Mouse (Mus musculus) myocyte (in vitro differentiated cells): Measurements from ENCODE around the gene Mgst3. TPM values are rescaled to one million over a fixed set of nuclear protein-coding genes. Genes with fewer than 3 reads are reported as not detected.

Experiments used
- H3K27me3 ChIP-seq: one replicate; pipeline ENCODE4 v1.6.1; 2011; ENCODE audit not compliant: control insufficient read depth, insufficient read depth, insufficient read length
- H3K36me3 ChIP-seq: one replicate; pipeline ENCODE4 v1.6.1; 2011; ENCODE audit not compliant: control insufficient read depth, insufficient read depth
- H3K4me2 ChIP-seq: one replicate; pipeline ENCODE4 v1.6.1; 2011; ENCODE audit warnings: low read depth, control low read depth
- H3K4me3 ChIP-seq: one replicate; pipeline ENCODE4 v1.5.1; 2011; ENCODE audit warnings: mild to moderate bottlenecking, control low read depth, moderate library complexity
- H3K79me2 ChIP-seq: one replicate; pipeline ENCODE4 v1.6.1; 2011; ENCODE audit not compliant: control insufficient read depth, insufficient read depth
- H3ac ChIP-seq: one replicate; pipeline ENCODE4 v1.6.1; 2011; ENCODE audit not compliant: control insufficient read depth, insufficient read length
- CEBPB ChIP-seq: IDR thresholded peaks from 2 replicates; pipeline ENCODE4 v1.6.1; 2011; ENCODE audit warnings: mild to moderate bottlenecking, moderate library complexity; ENCODE audit not compliant: poor library complexity, insufficient read depth, severe bottlenecking
- E2F4 ChIP-seq: IDR thresholded peaks from one replicate; pipeline ENCODE4 v1.6.1; 2011; ENCODE audit warnings: mild to moderate bottlenecking, control low read depth, moderate library complexity; ENCODE audit not compliant: insufficient read depth
- MAX ChIP-seq: IDR thresholded peaks from one replicate; pipeline ENCODE4 v1.6.1; 2011; ENCODE audit warnings: low read depth, mild to moderate bottlenecking, control low read depth
- MYOD1 ChIP-seq, 3 experiments: IDR thresholded peaks; one replicate each; pipeline ENCODE4 v1.6.1; 2011; ENCODE audit warnings: control low read depth in 2 of 3, low read depth in 2 of 3, mild to moderate bottlenecking in 2 of 3, moderate library complexity in 1 of 3; ENCODE audit not compliant: insufficient read length in 2 of 3, control insufficient read depth in 1 of 3
- MYOG ChIP-seq, 3 experiments: IDR thresholded peaks; one replicate each; pipeline ENCODE4 v1.6.1; 2011; ENCODE audit warnings: control low read depth in 2 of 3, low read depth in 2 of 3, mild to moderate bottlenecking in 2 of 3; ENCODE audit not compliant: insufficient read length in 2 of 3, control insufficient read depth in 1 of 3, insufficient read depth in 1 of 3
- POLR2A ChIP-seq: IDR thresholded peaks from one replicate; pipeline ENCODE4 v1.6.1; 2011; ENCODE audit warnings: low read depth, mild to moderate bottlenecking, control low read depth, moderate library complexity; ENCODE audit not compliant: insufficient read length
- POLR2AphosphoS2 ChIP-seq: IDR thresholded peaks from one replicate; pipeline ENCODE4 v1.6.1; 2011; ENCODE audit warnings: low read depth, control low read depth; ENCODE audit not compliant: insufficient read length
- REST ChIP-seq: IDR thresholded peaks from one replicate; pipeline ENCODE4 v1.6.1; 2011; ENCODE audit warnings: mild to moderate bottlenecking, control low read depth, moderate library complexity; ENCODE audit not compliant: insufficient read depth, insufficient read length
- SRF ChIP-seq: IDR thresholded peaks from one replicate; pipeline ENCODE4 v1.6.1; 2011; ENCODE audit warnings: low read depth; ENCODE audit not compliant: control insufficient read depth, insufficient read length
- TCF12 ChIP-seq: IDR thresholded peaks from one replicate; pipeline ENCODE4 v1.6.1; 2011; ENCODE audit warnings: mild to moderate bottlenecking, control low read depth; ENCODE audit not compliant: poor library complexity, insufficient read depth, severe bottlenecking
- TCF3 ChIP-seq: IDR thresholded peaks from one replicate; pipeline ENCODE4 v1.6.1; 2011; ENCODE audit warnings: low read depth, control low read depth; ENCODE audit not compliant: insufficient read length
- USF1 ChIP-seq: IDR thresholded peaks from one replicate; pipeline ENCODE4 v1.6.1; 2011; ENCODE audit warnings: low read depth, mild to moderate bottlenecking, control low read depth, moderate library complexity
- polyA plus RNA-seq: library from polyadenylated mRNA; unstranded; fragments of >200 nt; fragmentation: generic; extraction: Trizol; gene quantifications from one replicate; pipeline ENCODE4 v1.2.1, GENCODE M21; 2012; ENCODE audit warnings: missing spikeins

Mgst3 gene
- polyA plus RNA-seq, 1 experiment: 62.0 TPM

GRCm38 (mm10) chr1:167368513-167368912 lies 25.1 kb downstream of the Mgst3 start:
- Histone ChIP-seq H3K36me3 (peaks cover 11% of the 10 kb centered on the region), H3K27me3 (no peaks in the 10 kb centered on the region), H3K4me3 (no peak overlapping the region), H3K4me2 (no peak overlapping the region), H3ac (no peak overlapping the region), H3K79me2 (no peaks in the 10 kb centered on the region)
- TF ChIP-seq USF1: no peak
- no peak for TF ChIP-seq MYOD1 (IDR thresholded peaks at IDR 0.05; ENCODE audit: control insufficient read depth in 1 of 3, insufficient read length in 2 of 3, low read depth in 2 of 3)
- TF ChIP-seq REST: no peak

- Histone ChIP-seq H3K27me3 (no peaks in the 10 kb centered on the region), H3K79me2 (no peaks in the 10 kb centered on the region), H3ac (no peak overlapping the region), H3K36me3 (peaks cover 11% of the 10 kb centered on the region), H3K4me3 (no peak overlapping the region), H3K4me2 (no peak overlapping the region)
- TF ChIP-seq E2F4: no peak
- no peak for TF ChIP-seq SRF
- TF ChIP-seq TCF3: no peak
Measured at GRCm38 (mm10) chr1:167368018-167368417, 25.6 kb downstream of the Mgst3 start.

GRCm38 (mm10) chr1:167366621-167367020 lies 27.0 kb downstream of the Mgst3 start:
- Histone ChIP-seq H3K4me3 (no peak overlapping the region), H3ac (no peak overlapping the region), H3K27me3 (no peaks in the 10 kb centered on the region), H3K79me2 (no peaks in the 10 kb centered on the region), H3K4me2 (no peak overlapping the region), H3K36me3 (peaks cover 11% of the 10 kb centered on the region)
- TF ChIP-seq E2F4 (no peak), TCF3 (no peak), SRF (no peak), TCF12 (no peak), POLR2A (no peak), POLR2AphosphoS2 (no peak), MYOD1 (IDR thresholded peaks at IDR 0.05; ENCODE audit: control insufficient read depth in 1 of 3, insufficient read length in 2 of 3, low read depth in 2 of 3) (no peak), REST (no peak), MAX (no peak), USF1 (no peak), CEBPB (no peak), MYOG (IDR thresholded peaks at IDR 0.05; ENCODE audit: control insufficient read depth in 1 of 3, insufficient read depth in 1 of 3, insufficient read length in 2 of 3, low read depth in 2 of 3) (no peak)

GRCm38 (mm10) chr1:167365808-167366207 lies 27.8 kb downstream of the Mgst3 start:
- Histone ChIP-seq H3K27me3 (no peaks in the 10 kb centered on the region), H3K4me3 (no peak overlapping the region), H3ac (no peak overlapping the region), H3K4me2 (no peak overlapping the region), H3K36me3 (peaks cover 11% of the 10 kb centered on the region), H3K79me2 (no peaks in the 10 kb centered on the region)
- TF ChIP-seq REST (no peak), MAX (no peak), TCF12 (no peak), SRF (no peak), POLR2A (no peak), POLR2AphosphoS2 (no peak), E2F4 (no peak), CEBPB (no peak), MYOG (IDR thresholded peaks at IDR 0.05; ENCODE audit: control insufficient read depth in 1 of 3, insufficient read depth in 1 of 3, insufficient read length in 2 of 3, low read depth in 2 of 3) (no peak), USF1 (no peak), MYOD1 (IDR thresholded peaks at IDR 0.05; ENCODE audit: control insufficient read depth in 1 of 3, insufficient read length in 2 of 3, low read depth in 2 of 3) (no peak), TCF3 (no peak)

GRCm38 (mm10) chr1:167363322-167363721 lies 30.3 kb downstream of the Mgst3 start:
- Histone ChIP-seq H3K4me3 (no peak overlapping the region), H3ac (no peak overlapping the region), H3K79me2 (no peaks in the 10 kb centered on the region), H3K27me3 (no peaks in the 10 kb centered on the region), H3K4me2 (no peak overlapping the region), H3K36me3 (peaks cover 11% of the 10 kb centered on the region)
- TF ChIP-seq MYOD1 (IDR thresholded peaks at IDR 0.05; ENCODE audit: control insufficient read depth in 1 of 3, insufficient read length in 2 of 3, low read depth in 2 of 3): no peak
- no peak for TF ChIP-seq USF1
- no peak for TF ChIP-seq CEBPB
- no peak for TF ChIP-seq SRF
- TF ChIP-seq POLR2A: no peak
- TF ChIP-seq MYOG (IDR thresholded peaks at IDR 0.05; ENCODE audit: control insufficient read depth in 1 of 3, insufficient read depth in 1 of 3, insufficient read length in 2 of 3, low read depth in 2 of 3): no peak
- TF ChIP-seq POLR2AphosphoS2: no peak
- TF ChIP-seq MAX: no peak
- no peak for TF ChIP-seq TCF3
- TF ChIP-seq TCF12: no peak
- TF ChIP-seq E2F4: no peak
- TF ChIP-seq REST: no peak
